Mouse (Mus musculus) megakaryocyte, embryonic 14.5 days (primary cell): Measurements from ENCODE around the gene Dpf2. TPM values are rescaled to one million over a fixed set of nuclear protein-coding genes. Genes with fewer than 3 reads are reported as not detected.

Source experiments
- H3K27me3 ChIP-seq: replicated peaks from 2 replicates; pipeline ENCODE3; 2012; ENCODE audit warnings: inconsistent platforms
- H3K36me3 ChIP-seq: replicated peaks from 2 replicates; pipeline ENCODE3; 2012; ENCODE audit warnings: low read length, inconsistent platforms, mixed read lengths
- H3K4me1 ChIP-seq: 2 replicates; pipeline ENCODE4 v1.6.1; 2012; ENCODE audit warnings: inconsistent platforms
- H3K4me3 ChIP-seq: replicated peaks from 2 replicates; pipeline ENCODE3; 2012; ENCODE audit warnings: moderate library complexity, mild to moderate bottlenecking, inconsistent platforms
- H3K9me3 ChIP-seq: 2 replicates; pipeline ENCODE4 v1.6.1; 2012; ENCODE audit warnings: inconsistent platforms
- FLI1 ChIP-seq: IDR thresholded peaks from 2 replicates; pipeline ENCODE4 v1.6.1; 2012; ENCODE audit warnings: low read length, inconsistent platforms, mixed read lengths
- GATA1 ChIP-seq: IDR thresholded peaks from 3 replicates; pipeline ENCODE4 v1.6.1; 2012; ENCODE audit warnings: mixed read lengths, low read length, inconsistent platforms, borderline replicate concordance
- polyA plus RNA-seq: library from polyadenylated mRNA; stranded (reverse); fragments of >175 nt; gene quantifications from 2 replicates; pipeline ENCODE4 v1.2.3, GENCODE M21; 2012; ENCODE audit warnings: low replicate concordance; ENCODE audit not compliant: insufficient read depth

Dpf2 gene
- polyA plus RNA-seq, 1 experiment, result 44.7 TPM

DNA sequence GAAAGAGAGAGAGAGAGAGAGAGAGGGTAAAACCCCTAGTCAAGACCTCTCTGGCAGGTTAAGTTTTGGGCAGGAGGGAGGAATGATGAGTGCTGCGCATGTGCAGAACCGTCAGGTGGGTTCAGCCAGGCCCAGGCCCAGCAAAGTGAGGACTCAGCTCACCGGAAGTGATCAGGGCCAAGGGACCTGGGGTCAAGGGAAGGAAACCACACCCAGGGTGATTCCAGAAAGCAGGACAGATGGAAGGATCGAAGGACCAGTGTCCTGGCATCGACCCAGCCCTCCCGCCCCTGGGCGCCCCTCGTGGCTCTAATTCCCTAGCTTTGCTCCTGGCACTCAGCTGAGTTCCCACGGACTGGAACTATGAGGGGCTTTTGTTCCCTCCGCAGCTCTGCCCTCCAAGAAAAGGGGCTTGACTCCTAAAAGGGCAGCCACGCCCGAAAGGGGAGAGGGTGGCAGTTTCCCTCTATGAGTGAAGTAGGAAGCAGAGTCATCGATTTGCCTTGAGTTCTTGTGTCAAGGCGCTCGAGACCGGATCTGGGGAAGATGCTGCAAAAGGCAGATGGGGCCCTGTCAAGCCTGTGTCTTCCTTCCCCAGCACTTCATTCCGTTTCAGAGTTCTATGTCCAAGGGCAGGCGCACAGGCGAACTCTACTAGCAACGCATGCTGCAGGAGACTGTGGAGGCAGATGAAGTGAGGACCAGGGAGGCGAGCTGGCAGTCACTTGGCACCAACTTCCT lies 24.5 kb upstream of the Dpf2 start:
- peaks cover 65% of the 10 kb centered on the region for H3K4me1 ChIP-seq
- H3K4me3 ChIP-seq, result peak overlapping the region; percentile 85
- peaks cover 31% of the 10 kb centered on the region for H3K36me3 ChIP-seq
- TF ChIP-seq FLI1 (no peak), GATA1 (no peak)
- peaks cover 21% of the 10 kb centered on the region for H3K27me3 ChIP-seq
- peaks cover 2% of the 10 kb centered on the region; the same call in 1 of the 2 replicates for H3K9me3 ChIP-seq

DNA sequence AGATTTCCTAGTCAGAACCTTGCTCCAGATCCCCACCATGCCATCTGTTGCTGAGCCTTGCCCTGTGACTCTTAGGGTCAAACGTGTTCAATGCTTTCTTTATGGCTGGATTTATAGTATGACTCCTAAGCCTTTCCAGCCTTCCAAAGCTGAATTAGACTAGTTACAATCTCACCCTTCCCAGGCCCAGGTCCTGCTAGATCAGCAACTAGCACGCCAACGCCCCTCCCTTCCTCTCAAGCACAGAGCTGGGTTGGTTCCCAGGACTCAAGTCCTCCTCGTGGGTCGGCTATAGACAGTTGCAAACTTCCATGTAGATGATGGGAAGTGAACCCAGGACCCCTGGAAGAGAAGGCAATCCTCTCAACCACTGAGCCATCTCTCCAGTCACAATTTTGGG lies 22.9 kb upstream of the Dpf2 start:
- H3K36me3 ChIP-seq, result peaks cover 17% of the 10 kb centered on the region
- H3K27me3 ChIP-seq, result peaks cover 23% of the 10 kb centered on the region
- TF ChIP-seq GATA1 (no peak), FLI1 (no peak)
- peaks cover 2% of the 10 kb centered on the region; the same call in 1 of the 2 replicates for H3K9me3 ChIP-seq
- no peak overlapping the region for H3K4me3 ChIP-seq
- peaks cover 74% of the 10 kb centered on the region for H3K4me1 ChIP-seq

DNA sequence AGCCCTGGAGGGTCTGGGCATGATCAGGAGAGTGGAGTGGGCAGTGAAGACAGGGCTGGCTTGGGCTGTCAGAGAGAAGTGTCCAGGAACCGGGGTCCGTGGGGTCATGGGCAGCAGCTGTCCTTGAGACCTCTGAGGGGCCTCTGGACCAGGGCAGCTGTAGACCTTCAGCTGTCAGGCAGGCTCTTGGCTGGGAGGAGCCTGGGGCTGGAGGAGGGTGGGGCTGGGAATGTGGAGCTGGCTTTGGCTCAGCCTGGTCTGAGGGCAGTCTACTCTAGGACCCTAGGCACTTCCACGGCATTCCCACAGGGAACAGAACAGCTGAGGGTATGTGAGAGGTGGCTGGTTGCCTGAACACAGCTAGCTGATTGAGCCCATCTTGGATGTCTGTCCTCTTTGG lies 22.5 kb upstream of the Dpf2 start:
- TF ChIP-seq FLI1 (no peak), GATA1 (no peak)
- H3K27me3 ChIP-seq, result peaks cover 23% of the 10 kb centered on the region
- no peak overlapping the region for H3K4me3 ChIP-seq
- peaks cover 2% of the 10 kb centered on the region; the same call in 1 of the 2 replicates for H3K9me3 ChIP-seq
- H3K36me3 ChIP-seq, result peaks cover 12% of the 10 kb centered on the region
- H3K4me1 ChIP-seq, result peaks cover 75% of the 10 kb centered on the region

GRCm38 (mm10) chr19:5929634-5930596 lies 17.1 kb upstream of the Dpf2 start:
- no peak for TF ChIP-seq FLI1
- no peak for TF ChIP-seq GATA1
- H3K4me3 ChIP-seq, result peak overlapping the region; percentile 16
- H3K9me3 ChIP-seq, result peaks cover 2% of the 10 kb centered on the region; the same call in 1 of the 2 replicates
- H3K36me3 ChIP-seq, result no peaks in the 10 kb centered on the region
- peaks cover 71% of the 10 kb centered on the region for H3K4me1 ChIP-seq
- peaks cover 26% of the 10 kb centered on the region for H3K27me3 ChIP-seq

DNA sequence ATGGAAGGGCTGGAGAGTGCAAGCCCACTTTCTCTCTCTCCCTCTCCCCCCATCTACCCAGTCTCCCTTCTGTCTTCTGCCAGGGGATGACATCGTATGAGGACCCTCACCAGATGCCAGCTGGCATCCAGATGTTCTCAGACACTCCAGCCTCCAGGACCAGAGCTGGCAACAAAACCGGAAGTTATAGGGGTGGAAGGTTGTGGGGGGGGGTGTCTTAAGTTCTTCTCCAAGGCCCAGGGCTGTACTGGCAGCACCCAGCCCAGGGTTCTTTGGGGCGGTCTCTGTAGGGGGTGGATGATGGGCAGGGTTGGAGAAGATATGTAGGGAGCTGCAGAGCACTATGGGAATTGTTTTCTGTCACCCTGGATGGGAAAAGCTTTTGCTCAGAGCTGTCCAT lies 15.7 kb upstream of the Dpf2 start:
- Histone ChIP-seq H3K9me3 (peaks cover 2% of the 10 kb centered on the region; the same call in 1 of the 2 replicates), H3K4me1 (peaks cover 71% of the 10 kb centered on the region), H3K27me3 (peaks cover 18% of the 10 kb centered on the region), H3K36me3 (no peaks in the 10 kb centered on the region), H3K4me3 (no peak overlapping the region)
- TF ChIP-seq FLI1 (no peak), GATA1 (no peak)

GRCm38 (mm10) chr19:5928104-5928503 lies 15.3 kb upstream of the Dpf2 start:
- H3K4me3 ChIP-seq, result no peak overlapping the region
- peaks cover 2% of the 10 kb centered on the region; the same call in 1 of the 2 replicates for H3K9me3 ChIP-seq
- no peaks in the 10 kb centered on the region for H3K36me3 ChIP-seq
- TF ChIP-seq GATA1 (no peak), FLI1 (no peak)
- peaks cover 75% of the 10 kb centered on the region for H3K4me1 ChIP-seq
- peaks cover 16% of the 10 kb centered on the region for H3K27me3 ChIP-seq

- no peaks in the 10 kb centered on the region for H3K9me3 ChIP-seq
- H3K4me3 ChIP-seq, result peak overlapping the region; percentile 23
- peaks cover 14% of the 10 kb centered on the region for H3K27me3 ChIP-seq
- TF ChIP-seq GATA1, result no peak
- no peak for TF ChIP-seq FLI1
- H3K36me3 ChIP-seq, result no peaks in the 10 kb centered on the region
- peaks cover 81% of the 10 kb centered on the region for H3K4me1 ChIP-seq
Observed at GRCm38 (mm10) chr19:5927532-5927931, 14.7 kb upstream of the Dpf2 start.

GRCm38 (mm10) chr19:5927026-5927425 lies 14.2 kb upstream of the Dpf2 start:
- Histone ChIP-seq H3K36me3 (no peaks in the 10 kb centered on the region), H3K4me1 (peaks cover 86% of the 10 kb centered on the region), H3K4me3 (no peak overlapping the region), H3K9me3 (no peaks in the 10 kb centered on the region), H3K27me3 (peaks cover 14% of the 10 kb centered on the region)
- no peak for TF ChIP-seq FLI1
- TF ChIP-seq GATA1, result no peak

GRCm38 (mm10) chr19:5925311-5925855 lies 12.6 kb upstream of the Dpf2 start:
- peaks cover 16% of the 10 kb centered on the region for H3K36me3 ChIP-seq
- TF ChIP-seq GATA1 (no peak), FLI1 (no peak)
- H3K4me1 ChIP-seq, result peaks cover 90% of the 10 kb centered on the region
- H3K27me3 ChIP-seq, result peaks cover 11% of the 10 kb centered on the region
- H3K9me3 ChIP-seq, result no peaks in the 10 kb centered on the region
- H3K4me3 ChIP-seq, result peak overlapping the region; percentile 96
